Mouse (Mus musculus) hindbrain, postnatal 0 days (tissue): ENCODE results near the gene Zbtb20. TPM values are rescaled to one million over a fixed set of nuclear protein-coding genes. Genes with fewer than 3 reads are reported as not detected.

Experiments
- ATAC-seq: fragments of 200-750 bp; cut with Nextera tagmentation; 2 replicates; pipeline ENCODE4 v1.8.0; 2017; ENCODE audit warnings: mild to moderate bottlenecking, moderate TSS enrichment, moderate library complexity
- DNase-seq: peaks from one replicate; pipeline ENCODE4 v3.0.0-alpha.2; 2015; ENCODE audit warnings: low spot score
- H3K27ac ChIP-seq: fragments of 300-500 bp; sonication (generic); 2 replicates; pipeline ENCODE4 v1.5.1; 2014; ENCODE audit warnings: mild to moderate bottlenecking
- H3K27me3 ChIP-seq: fragments of 300-500 bp; sonication (generic); 2 replicates; pipeline ENCODE4 v1.6.1; 2014; ENCODE audit warnings: low read length, mixed read lengths; ENCODE audit not compliant: insufficient read depth
- H3K36me3 ChIP-seq: fragments of 300-500 bp; sonication (generic); 2 replicates; pipeline ENCODE4 v1.6.1; 2014; ENCODE audit warnings: low read length, mixed read lengths; ENCODE audit not compliant: insufficient read depth
- H3K4me1 ChIP-seq: fragments of 300-500 bp; sonication (generic); 2 replicates; pipeline ENCODE4 v1.6.1; 2014; ENCODE audit warnings: antibody characterized with exemption, low read length, mixed read lengths; ENCODE audit not compliant: insufficient read depth
- H3K4me2 ChIP-seq: fragments of 300-500 bp; sonication (generic); 2 replicates; pipeline ENCODE4 v1.6.1; 2014; ENCODE audit warnings: low read depth, mild to moderate bottlenecking, low read length, moderate library complexity, mixed read lengths
- H3K4me3 ChIP-seq: fragments of 300-500 bp; sonication (generic); 2 replicates; pipeline ENCODE4 v1.5.1; 2014; ENCODE audit warnings: low read length
- H3K9ac ChIP-seq: fragments of 300-500 bp; sonication (generic); replicated peaks from 2 replicates; pipeline ENCODE4 v1.6.1; 2014; ENCODE audit warnings: mild to moderate bottlenecking, low read length, moderate library complexity, mixed read lengths
- H3K9me3 ChIP-seq: fragments of 300-500 bp; sonication (generic); 2 replicates; pipeline ENCODE4 v1.6.1; 2016; ENCODE audit warnings: low read length, mixed read lengths
- CTCF ChIP-seq: IDR thresholded peaks from 2 replicates; pipeline ENCODE4 v1.5.1; 2016; ENCODE audit warnings: antibody characterized with exemption, control low read depth, low read depth
- WGBS: fragments of 180-500 bp; shearing (Covaris S2); extraction: QIAGEN DNeasy Blood & Tissue Kit; methylation state at CpG from one replicate; pipeline ENCODE4 v1.1.7; 2014; 5-methylcytosine and 5-hydroxymethylcytosine counted together
- polyA plus RNA-seq: library from polyadenylated mRNA; unstranded; fragments of >200 nt; fragmentation: Nextera tagmentation; extraction: Ambion mirVana; gene quantifications from 2 replicates; pipeline ENCODE4 v1.2.1, GENCODE M21; 2015
- total RNA-seq: library from RNA; depleted of rRNA; stranded (reverse); fragments of >200 nt; gene quantifications from 2 replicates; pipeline ENCODE4 v1.2.3, GENCODE M21; 2014

Zbtb20 gene
- total and polyA plus RNA-seq, 2 experiments from 2014 or later: 35.2 to 38.0 TPM

DNA sequence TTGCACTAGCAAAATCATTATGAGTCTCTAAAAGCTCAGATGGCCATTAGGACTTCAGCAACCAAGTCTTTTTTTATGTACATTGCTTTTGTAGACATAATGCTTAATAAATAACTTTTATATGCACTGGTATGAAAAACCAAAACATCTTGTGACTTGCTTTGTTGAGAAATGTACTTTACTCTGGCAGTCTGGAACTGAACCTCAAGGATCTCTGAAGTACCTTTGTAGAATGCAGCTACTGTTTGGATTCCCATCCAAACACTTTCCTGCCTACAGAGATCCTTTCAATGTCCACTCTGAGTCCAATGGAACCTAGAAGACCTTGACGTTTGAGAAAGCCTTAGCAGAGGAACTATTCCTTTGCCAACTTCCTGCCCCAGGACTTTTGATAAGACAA lies 9.6 kb upstream of the Zbtb20 start:
- Histone ChIP-seq H3K4me1 (no peaks in the 10 kb centered on the region), H3K4me3 (no peak overlapping the region), H3K27me3 (no peaks in the 10 kb centered on the region), H3K36me3 (no peaks in the 10 kb centered on the region), H3K27ac (no peak overlapping the region), H3K9ac (no peak overlapping the region), H3K9me3 (no peaks in the 10 kb centered on the region), H3K4me2 (no peak overlapping the region)
- no peak for ATAC-seq
- no peak for DNase-seq
- TF ChIP-seq CTCF: no peak
- 75% methylated on average over 1 of the region's 1 CpGs for whole genome bisulfite sequencing

DNA sequence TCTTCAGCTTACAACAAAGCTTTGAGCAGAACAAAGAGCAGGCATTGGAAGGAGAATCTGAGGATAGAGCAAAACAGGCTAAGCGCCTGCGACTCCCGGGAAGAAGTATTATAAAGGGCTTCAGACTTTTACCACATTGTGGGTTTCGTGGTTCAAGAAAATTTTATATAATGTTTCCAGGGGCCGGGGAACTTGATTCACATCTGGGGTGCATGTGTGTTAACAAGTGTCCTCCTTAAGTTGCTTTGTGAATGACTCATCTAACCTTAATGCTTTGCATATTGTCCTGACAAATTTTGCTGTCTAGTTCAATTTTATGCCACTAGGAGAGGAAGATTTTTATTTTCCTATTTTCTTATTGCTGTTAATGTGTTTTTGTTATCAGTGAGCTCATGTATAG lies 3.6 kb upstream of the Zbtb20 start:
- H3K27ac ChIP-seq: no peak overlapping the region
- no peak overlapping the region for H3K4me2 ChIP-seq
- H3K27me3 ChIP-seq: no peaks in the 10 kb centered on the region
- H3K4me3 ChIP-seq: no peak overlapping the region
- H3K9ac ChIP-seq: no peak overlapping the region
- DNase-seq (no peak), ATAC-seq (no peak)
- WGBS: 89% methylated on average over 5 of the region's 5 CpGs
- no peaks in the 10 kb centered on the region for H3K9me3 ChIP-seq
- H3K36me3 ChIP-seq: no peaks in the 10 kb centered on the region
- H3K4me1 ChIP-seq: no peaks in the 10 kb centered on the region
- TF ChIP-seq CTCF: no peak

- Histone ChIP-seq H3K36me3 (no peaks in the 10 kb centered on the region), H3K4me2 (no peak overlapping the region; the same call in 1 of the 2 replicates), H3K27ac (no peak overlapping the region), H3K27me3 (no peaks in the 10 kb centered on the region), H3K4me1 (no peaks in the 10 kb centered on the region), H3K4me3 (no peak overlapping the region), H3K9ac (no peak overlapping the region), H3K9me3 (no peaks in the 10 kb centered on the region)
- no peak for DNase-seq
- no peak for ATAC-seq
- 66% methylated on average over 3 of the region's 3 CpGs for WGBS
- no peak for TF ChIP-seq CTCF
These were observed 1.7 kb upstream of the Zbtb20 start for GRCm38 (mm10) chr16:42873942-42874341.

GRCm38 (mm10) chr16:42874456-42874855 lies 1.2 kb upstream of the Zbtb20 start:
- no peak for TF ChIP-seq CTCF
- Histone ChIP-seq H3K9me3 (no peaks in the 10 kb centered on the region), H3K4me1 (no peaks in the 10 kb centered on the region), H3K27ac (peak overlapping the region; percentile 93), H3K4me2 (peak overlapping the region; percentile 58), H3K27me3 (no peaks in the 10 kb centered on the region), H3K9ac (peak overlapping the region; percentile 56), H3K4me3 (peak overlapping the region; percentile 48), H3K36me3 (no peaks in the 10 kb centered on the region)
- DNase-seq (peak; percentile 57), ATAC-seq (no peak)
- WGBS: 1% methylated on average over 5 of the region's 5 CpGs

- no peaks in the 10 kb centered on the region for H3K27me3 ChIP-seq
- H3K36me3 ChIP-seq: no peaks in the 10 kb centered on the region
- peak overlapping the region; percentile 56 for H3K9ac ChIP-seq
- TF ChIP-seq CTCF: peak; percentile 8; the same call in 1 of the 2 replicates
- peak overlapping the region; percentile 61 for H3K4me3 ChIP-seq
- H3K4me2 ChIP-seq: peak overlapping the region; percentile 58
- ATAC-seq (peak; percentile 98), DNase-seq (peak; percentile 99)
- H3K4me1 ChIP-seq: no peaks in the 10 kb centered on the region
- peak overlapping the region; percentile 93 for H3K27ac ChIP-seq
- whole genome bisulfite sequencing: under 1% methylated on average over 51 of the region's 54 CpGs
- H3K9me3 ChIP-seq: no peaks in the 10 kb centered on the region
These were observed 500 bp upstream of the Zbtb20 start for GRCm38 (mm10) chr16:42874910-42875851.

GRCm38 (mm10) chr16:42876021-42877000 lies 630 bp downstream of the Zbtb20 start:
- peak; percentile 37; the same call in 1 of the 2 replicates for TF ChIP-seq CTCF
- H3K9ac ChIP-seq: peak overlapping the region; percentile 64
- no peaks in the 10 kb centered on the region for H3K27me3 ChIP-seq
- H3K4me1 ChIP-seq: no peaks in the 10 kb centered on the region
- H3K4me3 ChIP-seq: peak overlapping the region; percentile 61
- H3K27ac ChIP-seq: peak overlapping the region; percentile 89
- H3K36me3 ChIP-seq: no peaks in the 10 kb centered on the region
- H3K9me3 ChIP-seq: no peaks in the 10 kb centered on the region
- WGBS: 1% methylated on average over 15 of the region's 62 CpGs
- DNase-seq (peak; percentile 87), ATAC-seq (peak; percentile 52)
- peak overlapping the region; percentile 82 for H3K4me2 ChIP-seq
